Mouse (Mus musculus) lung, embryonic 15.5 days (tissue): ENCODE measurements around the gene Actg1. TPM values are rescaled to one million over a fixed set of nuclear protein-coding genes. Genes with fewer than 3 reads are reported as not detected.
"Not testable (repeated sequence)": the region's sequence is repeated elsewhere in the genome, so short reads cannot be mapped to it uniquely, and the experiment has no call there.

Experiments
- ATAC-seq: fragments of 200-750 bp; cut with Nextera tagmentation; 2 replicates; pipeline ENCODE4 v1.8.0; 2017; ENCODE audit warnings: moderate number of reproducible peaks, borderline replicate concordance; ENCODE audit not compliant: low FRiP score, low TSS enrichment; ENCODE audit errors: extremely low read depth
- H3K27ac ChIP-seq: fragments of 300-500 bp; sonication (generic); 2 replicates; pipeline ENCODE4 v1.5.1; 2015; ENCODE audit warnings: moderate library complexity, mild to moderate bottlenecking, inconsistent platforms
- H3K27me3 ChIP-seq: fragments of 300-500 bp; sonication (generic); 2 replicates; pipeline ENCODE4 v1.6.1; 2015; ENCODE audit warnings: inconsistent platforms
- H3K36me3 ChIP-seq: fragments of 300-500 bp; sonication (generic); 2 replicates; pipeline ENCODE4 v1.6.1; 2015; ENCODE audit warnings: inconsistent platforms
- H3K4me1 ChIP-seq: fragments of 300-500 bp; sonication (generic); 2 replicates; pipeline ENCODE4 v1.6.1; 2015; ENCODE audit warnings: inconsistent platforms
- H3K4me2 ChIP-seq: fragments of 300-500 bp; sonication (generic); 2 replicates; pipeline ENCODE4 v1.6.1; 2015; ENCODE audit warnings: inconsistent platforms, mild to moderate bottlenecking, moderate library complexity
- H3K4me3 ChIP-seq: fragments of 300-500 bp; sonication (generic); 2 replicates; pipeline ENCODE4 v1.5.1; 2015; ENCODE audit warnings: mild to moderate bottlenecking, inconsistent platforms
- H3K9ac ChIP-seq: fragments of 300-500 bp; sonication (generic); 2 replicates; pipeline ENCODE4 v1.6.1; 2015; ENCODE audit warnings: inconsistent platforms
- H3K9me3 ChIP-seq: fragments of 300-500 bp; sonication (generic); 2 replicates; pipeline ENCODE4 v1.6.1; 2016; ENCODE audit warnings: inconsistent platforms
- WGBS: fragments of 180-500 bp; shearing (Covaris S2); methylation state at CpG from one replicate; pipeline ENCODE4 v1.1.7; 2015; 5-methylcytosine and 5-hydroxymethylcytosine counted together
- polyA plus RNA-seq: library from polyadenylated mRNA; unstranded; fragments of >200 nt; fragmentation: Nextera tagmentation; extraction: Ambion mirVana; gene quantifications from 2 replicates; pipeline ENCODE4 v1.2.1, GENCODE M21; 2015

The Actg1 gene
- polyA plus RNA-seq, 1 experiment from 2014 or later: 2,638 TPM

DNA sequence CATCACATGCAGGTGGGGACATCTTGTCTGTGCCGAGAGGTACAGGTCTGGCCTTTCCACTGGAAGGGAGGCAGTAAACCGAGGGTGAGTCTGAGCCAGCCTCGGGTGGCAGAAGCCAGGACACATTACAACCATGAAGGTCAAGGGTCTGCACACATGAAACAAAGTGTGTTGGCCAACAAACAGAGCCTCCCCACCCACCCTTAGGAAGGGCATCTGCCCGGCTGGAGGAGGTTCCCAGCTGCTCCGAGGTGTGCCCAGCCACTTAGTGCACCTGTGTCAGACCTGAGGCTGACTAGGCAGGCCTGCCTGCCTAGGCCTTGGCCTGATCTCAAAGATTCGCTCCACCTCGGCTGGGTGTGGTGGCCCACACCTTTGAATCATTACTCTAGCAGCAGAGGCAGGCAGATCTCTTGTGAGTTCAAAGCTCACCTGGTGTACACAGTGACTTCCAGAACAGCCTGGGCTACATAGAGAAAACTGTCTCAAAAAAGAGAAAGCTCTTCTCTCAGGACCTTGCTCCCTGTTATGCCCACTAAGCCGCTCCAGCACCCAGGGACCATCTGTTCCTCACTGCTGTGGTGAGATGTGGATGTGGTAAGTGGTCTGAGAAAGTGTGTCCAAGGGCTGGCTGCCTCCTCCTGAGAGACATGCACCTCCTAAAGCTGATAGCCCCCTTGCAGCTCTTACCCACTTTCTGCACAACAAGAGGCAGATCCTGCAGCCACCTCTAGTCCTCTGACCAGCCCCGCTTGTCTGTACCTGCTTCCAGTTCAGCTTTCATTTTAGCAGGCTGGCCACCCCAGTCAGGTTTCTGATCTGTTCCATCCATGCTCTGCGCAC, 3.1 kb upstream of the Actg1 start:
- Histone ChIP-seq H3K36me3 (peaks cover 3% of the 10 kb centered on the region; the same call in 1 of the 2 replicates), H3K4me1 (peaks cover 57% of the 10 kb centered on the region), H3K9me3 (no peaks in the 10 kb centered on the region), H3K27ac (peak overlapping the region; percentile 100), H3K4me3 (0 out of 2 replicates have a peak overlapping the region, but pooled peaks have one; percentile 83), H3K9ac (peak overlapping the region; percentile 100; the same call in 1 of the 2 replicates), H3K4me2 (0 out of 2 replicates have a peak overlapping the region, but pooled peaks have one; percentile 87), H3K27me3 (no peaks in the 10 kb centered on the region)
- WGBS: 71% methylated on average over 10 of the region's 10 CpGs
- no peak for ATAC-seq

- Histone ChIP-seq H3K27ac (peak overlapping the region; percentile 100), H3K9ac (peak overlapping the region; percentile 100), H3K27me3 (no peaks in the 10 kb centered on the region), H3K4me1 (peaks cover 51% of the 10 kb centered on the region), H3K36me3 (peaks cover 5% of the 10 kb centered on the region; the same call in 1 of the 2 replicates), H3K4me2 (peak overlapping the region; percentile 87), H3K9me3 (no peaks in the 10 kb centered on the region), H3K4me3 (peak overlapping the region; percentile 83)
- 11% methylated on average over 11 of the region's 11 CpGs for WGBS
- no peak for ATAC-seq
These were observed 2.4 kb upstream of the Actg1 start for GRCm38 (mm10) chr11:120350711-120351110.

- peaks cover 9% of the 10 kb centered on the region for H3K36me3 ChIP-seq
- peak overlapping the region; percentile 87 for H3K4me2 ChIP-seq
- peak overlapping the region; percentile 100 for H3K27ac ChIP-seq
- peaks cover 49% of the 10 kb centered on the region for H3K4me1 ChIP-seq
- peak overlapping the region; percentile 100 for H3K9ac ChIP-seq
- no peaks in the 10 kb centered on the region for H3K9me3 ChIP-seq
- no peaks in the 10 kb centered on the region for H3K27me3 ChIP-seq
- peak overlapping the region; percentile 83 for H3K4me3 ChIP-seq
- ATAC-seq: peak; percentile 82
- under 1% methylated on average over 58 of the region's 68 CpGs for WGBS
These were observed 1.8 kb upstream of the Actg1 start for GRCm38 (mm10) chr11:120349986-120350702.

- peaks cover 45% of the 10 kb centered on the region for H3K4me1 ChIP-seq
- H3K4me2 ChIP-seq: peak overlapping the region; percentile 87
- H3K4me3 ChIP-seq: peak overlapping the region; percentile 83
- H3K9me3 ChIP-seq: no peaks in the 10 kb centered on the region
- no peaks in the 10 kb centered on the region for H3K27me3 ChIP-seq
- ATAC-seq: no peak; the same call in 1 of the 2 replicates
- peak overlapping the region; percentile 100 for H3K27ac ChIP-seq
- peak overlapping the region; percentile 100 for H3K9ac ChIP-seq
- H3K36me3 ChIP-seq: peaks cover 15% of the 10 kb centered on the region
- WGBS: under 1% methylated on average over 16 of the region's 16 CpGs
These were observed 1.1 kb upstream of the Actg1 start for GRCm38 (mm10) chr11:120349371-120349985.

DNA sequence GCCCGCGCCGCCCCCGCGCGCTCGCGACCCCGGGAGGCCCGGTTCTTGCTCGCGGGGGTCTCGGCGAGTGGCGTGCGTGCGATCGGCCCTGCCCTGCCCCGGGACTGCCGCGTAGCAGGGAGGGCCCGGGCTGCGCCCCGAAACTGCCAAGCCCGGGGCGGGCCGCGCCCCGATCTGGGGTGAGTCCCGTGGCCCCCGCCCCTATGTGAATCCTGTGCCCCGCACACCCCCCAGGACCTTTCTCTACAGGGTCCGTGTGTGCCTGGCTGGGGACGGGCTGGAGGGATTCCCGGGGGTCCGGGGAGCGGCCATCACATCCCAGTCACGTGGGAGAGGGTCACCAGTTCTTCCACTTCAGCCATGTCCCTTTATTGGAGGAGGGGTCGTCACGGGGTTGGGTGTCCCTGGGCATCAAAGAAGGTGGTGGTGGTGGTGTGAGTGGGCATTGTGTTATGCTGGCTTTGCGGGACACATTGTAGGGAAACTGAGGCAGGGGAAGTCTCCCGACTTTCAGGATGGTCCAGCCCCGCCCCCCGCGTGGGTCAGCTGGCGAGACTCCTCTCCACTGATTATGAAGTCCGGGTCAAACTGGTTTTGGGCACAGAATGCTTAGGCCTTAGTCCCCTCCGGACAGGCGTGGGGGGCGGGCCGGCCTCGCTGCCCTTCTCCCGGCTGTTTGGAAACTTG, 485 bp upstream of the Actg1 start:
- H3K9me3 ChIP-seq: no peaks in the 10 kb centered on the region
- peaks cover 40% of the 10 kb centered on the region for H3K4me1 ChIP-seq
- H3K27ac ChIP-seq: peak overlapping the region; percentile 100
- H3K9ac ChIP-seq: peak overlapping the region; percentile 100
- peak; percentile 13 for ATAC-seq
- H3K27me3 ChIP-seq: no peaks in the 10 kb centered on the region
- 2% methylated on average over 51 of the region's 53 CpGs for WGBS
- peaks cover 16% of the 10 kb centered on the region for H3K36me3 ChIP-seq
- peak overlapping the region; percentile 83 for H3K4me3 ChIP-seq
- H3K4me2 ChIP-seq: peak overlapping the region; percentile 87

DNA sequence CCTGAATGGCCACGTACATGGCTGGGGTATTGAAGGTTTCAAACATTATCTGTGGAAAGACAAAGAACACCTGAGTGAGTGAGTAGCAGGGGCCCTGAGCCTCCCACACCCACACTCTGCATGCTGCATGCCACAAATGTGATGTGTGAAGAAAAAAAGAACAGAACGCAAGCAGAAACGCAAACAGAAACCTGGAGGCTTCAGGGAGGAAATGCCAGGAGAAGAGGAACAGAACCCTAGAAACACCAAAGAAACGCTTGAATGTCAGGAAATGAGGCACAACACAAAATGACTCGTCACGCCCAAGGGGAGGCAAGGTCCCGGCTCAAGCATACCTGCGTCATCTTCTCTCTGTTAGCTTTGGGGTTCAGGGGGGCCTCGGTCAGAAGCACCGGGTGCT, 1.0 kb downstream of the Actg1 start:
- H3K36me3 ChIP-seq: peaks cover 16% of the 10 kb centered on the region
- no peak for ATAC-seq
- peak overlapping the region; percentile 83 for H3K4me3 ChIP-seq
- WGBS: 1% methylated on average over 10 of the region's 10 CpGs
- peak overlapping the region; percentile 87 for H3K4me2 ChIP-seq
- H3K9ac ChIP-seq: peak overlapping the region; percentile 99
- H3K4me1 ChIP-seq: peaks cover 25% of the 10 kb centered on the region
- no peaks in the 10 kb centered on the region for H3K27me3 ChIP-seq
- peak overlapping the region; percentile 100 for H3K27ac ChIP-seq
- no peaks in the 10 kb centered on the region for H3K9me3 ChIP-seq

GRCm38 (mm10) chr11:120346383-120347034, 1.8 kb downstream of the Actg1 start:
- not testable (repeated sequence) for H3K27ac ChIP-seq, H3K27me3 ChIP-seq, H3K9me3 ChIP-seq, ATAC-seq
- H3K4me1 ChIP-seq: peaks cover 17% of the 10 kb centered on the region
- H3K4me2 ChIP-seq: peak overlapping the region; percentile 69
- WGBS: 37% methylated on average over 11 of the region's 13 CpGs
- H3K36me3 ChIP-seq: peaks cover 16% of the 10 kb centered on the region
- peak overlapping the region; percentile 49 for H3K9ac ChIP-seq
- peak overlapping the region; percentile 47 for H3K4me3 ChIP-seq

GRCm38 (mm10) chr11:120345067-120345681, 3.2 kb downstream of the Actg1 start:
- peak overlapping the region; percentile 45 for H3K4me2 ChIP-seq
- no peak for ATAC-seq
- H3K27me3 ChIP-seq: no peaks in the 10 kb centered on the region
- peaks cover 6% of the 10 kb centered on the region for H3K4me1 ChIP-seq
- WGBS: 42% methylated on average over 1 of the region's 1 CpGs
- H3K27ac ChIP-seq: peak overlapping the region; percentile 53
- H3K9ac ChIP-seq: 0 out of 2 replicates have a peak overlapping the region, but pooled peaks have one; percentile 7
- H3K4me3 ChIP-seq: peak overlapping the region; percentile 19
- no peaks in the 10 kb centered on the region for H3K9me3 ChIP-seq
- H3K36me3 ChIP-seq: peaks cover 16% of the 10 kb centered on the region

- 44% methylated on average over 5 of the region's 5 CpGs for WGBS
- peaks cover 16% of the 10 kb centered on the region for H3K36me3 ChIP-seq
- peaks cover 6% of the 10 kb centered on the region for H3K4me1 ChIP-seq
- ATAC-seq: no peak
- H3K9ac ChIP-seq: no peak overlapping the region
- no peak overlapping the region for H3K4me3 ChIP-seq
- H3K4me2 ChIP-seq: peak overlapping the region; percentile 45; the same call in 1 of the 2 replicates
- H3K9me3 ChIP-seq: no peaks in the 10 kb centered on the region
- H3K27ac ChIP-seq: peak overlapping the region; percentile 33; the same call in 1 of the 2 replicates
- no peaks in the 10 kb centered on the region for H3K27me3 ChIP-seq
These were observed 3.9 kb downstream of the Actg1 start for GRCm38 (mm10) chr11:120344310-120344920.
